Mouse (Mus musculus) CH12F3 (cell line): ENCODE results near the gene Adh6a.

Experiments used
- in situ Hi-C: fragments of 300-500 bp; cut with MboI; formaldehyde crosslinking; loops from 2 replicates; pipeline ENCODE4 v1.14.3; 2020; ENCODE audit warnings: low sequenced_read_pairs

Gene Adh6a

DNA sequence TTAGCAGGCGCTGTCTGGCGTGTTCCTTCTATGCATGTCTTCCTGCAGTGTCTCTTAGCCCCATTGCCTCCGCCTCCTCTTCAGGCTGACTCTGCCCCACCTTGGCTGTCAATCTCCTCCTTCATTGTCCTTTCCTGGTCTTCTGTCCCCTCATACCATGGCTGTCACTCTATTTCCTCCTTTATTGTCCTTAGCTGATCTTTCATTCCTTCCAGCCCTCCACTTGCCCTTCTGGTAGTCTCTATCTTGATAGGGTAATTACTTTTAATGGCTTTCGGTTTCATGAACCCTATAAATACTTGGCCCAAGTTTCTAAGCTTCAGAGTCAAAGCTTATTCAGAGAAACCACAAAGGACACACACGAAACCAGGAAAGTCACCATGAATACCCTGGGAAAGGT, at the start of gene Adh6a:
Adh6a (plus strand) TSS at position 322 of the 400 bp plus-strand sequence.
- in situ Hi-C loops = no loop called here

- in situ Hi-C loops = no loop called here
These were observed 48.4 kb upstream of the Adh6a start for GRCm38 (mm10) chr3:138264648-138265047.

DNA sequence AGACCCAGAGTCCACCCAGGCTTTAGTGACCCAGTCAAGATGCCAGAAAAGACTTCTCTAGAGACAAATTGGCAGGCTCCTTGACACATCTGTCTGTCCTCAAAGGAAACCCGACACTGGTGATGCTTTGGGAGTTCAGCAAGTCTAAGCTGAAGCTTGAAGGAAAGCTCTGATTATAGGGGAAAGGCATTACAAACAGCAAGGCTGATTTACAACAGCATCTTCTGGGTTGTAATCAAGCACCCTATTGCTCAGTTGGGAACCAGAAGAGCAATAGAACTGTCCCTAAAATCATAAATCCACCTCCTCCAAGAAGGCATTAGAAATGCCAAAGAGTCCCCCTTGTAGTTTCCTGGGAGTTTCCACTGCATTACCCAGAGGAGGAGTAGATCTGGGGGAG, 42.6 kb upstream of the Adh6a start:
- in situ Hi-C loops = no loop called here

- in situ Hi-C loops = no loop called here
These were observed 41.8 kb upstream of the Adh6a start for GRCm38 (mm10) chr3:138271297-138271696.

DNA sequence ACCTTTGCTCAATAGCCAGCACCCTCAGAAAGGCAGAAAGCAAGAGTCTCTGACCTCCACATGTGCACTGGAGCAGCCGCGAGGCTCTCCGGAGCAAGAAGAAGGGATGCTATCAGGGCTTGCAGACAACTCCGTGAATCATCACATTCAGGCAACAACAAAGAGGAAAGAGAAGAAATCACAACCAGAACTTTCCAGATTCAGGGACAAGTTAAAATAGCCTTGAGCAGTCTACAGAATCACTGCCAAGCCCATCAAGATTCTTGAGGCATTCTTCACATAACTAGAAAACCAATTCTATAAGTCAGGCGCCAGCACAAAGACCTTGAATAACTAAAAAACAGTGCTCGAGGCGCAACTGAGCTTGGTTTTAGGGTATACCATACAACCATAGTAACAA, 40.0 kb upstream of the Adh6a start:
- in situ Hi-C loops = no loop called here

- in situ Hi-C loops = no loop called here
These were observed 38.0 kb upstream of the Adh6a start for GRCm38 (mm10) chr3:138275100-138275499.

DNA sequence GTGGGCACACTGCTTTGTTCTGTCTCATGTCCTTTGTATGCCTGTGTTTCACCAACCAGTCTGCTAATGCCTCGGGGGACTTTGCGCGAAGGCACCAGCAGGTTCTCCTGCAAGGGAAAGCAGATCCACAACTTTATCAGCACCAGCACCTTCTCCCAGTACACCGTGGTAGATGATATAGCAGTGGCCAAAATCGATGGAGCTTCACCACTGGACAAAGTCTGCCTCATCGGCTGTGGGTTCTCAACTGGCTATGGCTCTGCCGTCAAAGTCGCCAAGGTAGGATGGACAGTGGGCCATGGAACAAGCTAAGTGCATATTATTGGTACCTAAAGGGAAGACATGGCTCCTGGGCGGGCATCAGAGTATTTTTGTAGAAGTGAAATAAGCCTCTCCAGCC, 30.5 kb upstream of the Adh6a start:
- in situ Hi-C loops = no loop called here

DNA sequence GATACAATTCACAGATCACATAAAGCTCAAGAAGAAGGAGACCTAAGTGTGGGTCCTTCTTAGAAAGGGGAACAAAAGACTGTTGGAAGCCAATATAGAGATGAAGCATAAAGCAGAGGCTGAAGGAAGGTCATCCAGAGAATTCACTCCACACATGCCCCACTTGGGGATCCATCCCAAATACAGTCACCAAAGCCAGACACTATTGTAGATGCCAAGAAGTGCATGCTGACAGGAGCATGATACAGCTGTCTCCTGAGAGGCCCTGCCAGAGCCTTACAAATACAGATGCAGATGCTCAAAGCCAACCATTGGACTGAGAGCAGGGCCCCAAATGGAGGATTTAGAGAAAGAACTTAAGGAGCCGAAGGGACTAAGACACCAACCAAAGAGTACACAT, 29.3 kb upstream of the Adh6a start:
- in situ Hi-C loops = no loop called here

- in situ Hi-C loops = no loop called here
These were observed 27.1 kb upstream of the Adh6a start for GRCm38 (mm10) chr3:138285986-138286385.

DNA sequence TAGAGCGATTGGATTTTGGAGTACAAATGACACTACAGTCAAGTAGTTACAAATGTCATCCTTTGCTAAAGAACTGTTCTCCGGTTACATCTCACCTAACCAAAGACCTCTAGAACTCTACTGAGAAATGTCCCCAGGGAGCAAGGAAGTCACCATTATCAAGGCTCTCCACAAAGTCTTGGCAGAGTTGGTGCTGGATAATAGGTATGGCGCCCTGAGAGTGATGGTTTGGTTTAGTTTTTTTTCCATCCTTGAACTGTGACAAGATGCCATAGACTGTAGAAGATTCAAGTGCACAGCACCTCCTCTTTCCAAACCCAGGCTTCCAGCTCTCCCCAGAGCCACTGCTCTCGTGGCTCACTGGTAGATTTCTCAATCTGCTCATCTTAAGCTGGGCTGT, 25.4 kb upstream of the Adh6a start:
- in situ Hi-C loops = no loop called here

GRCm38 (mm10) chr3:138290672-138291071, 22.4 kb upstream of the Adh6a start:
- in situ Hi-C loops = no loop called here

GRCm38 (mm10) chr3:138291529-138292117, 21.5 kb upstream of the Adh6a start:
- in situ Hi-C loops = no loop called here

- in situ Hi-C loops = no loop called here
These were observed 19.7 kb upstream of the Adh6a start for GRCm38 (mm10) chr3:138293298-138293895.

- in situ Hi-C loops = no loop called here
These were observed 13.0 kb upstream of the Adh6a start for GRCm38 (mm10) chr3:138300130-138300529.

- in situ Hi-C loops = no loop called here
These were observed 10.4 kb upstream of the Adh6a start for GRCm38 (mm10) chr3:138302676-138303075.

DNA sequence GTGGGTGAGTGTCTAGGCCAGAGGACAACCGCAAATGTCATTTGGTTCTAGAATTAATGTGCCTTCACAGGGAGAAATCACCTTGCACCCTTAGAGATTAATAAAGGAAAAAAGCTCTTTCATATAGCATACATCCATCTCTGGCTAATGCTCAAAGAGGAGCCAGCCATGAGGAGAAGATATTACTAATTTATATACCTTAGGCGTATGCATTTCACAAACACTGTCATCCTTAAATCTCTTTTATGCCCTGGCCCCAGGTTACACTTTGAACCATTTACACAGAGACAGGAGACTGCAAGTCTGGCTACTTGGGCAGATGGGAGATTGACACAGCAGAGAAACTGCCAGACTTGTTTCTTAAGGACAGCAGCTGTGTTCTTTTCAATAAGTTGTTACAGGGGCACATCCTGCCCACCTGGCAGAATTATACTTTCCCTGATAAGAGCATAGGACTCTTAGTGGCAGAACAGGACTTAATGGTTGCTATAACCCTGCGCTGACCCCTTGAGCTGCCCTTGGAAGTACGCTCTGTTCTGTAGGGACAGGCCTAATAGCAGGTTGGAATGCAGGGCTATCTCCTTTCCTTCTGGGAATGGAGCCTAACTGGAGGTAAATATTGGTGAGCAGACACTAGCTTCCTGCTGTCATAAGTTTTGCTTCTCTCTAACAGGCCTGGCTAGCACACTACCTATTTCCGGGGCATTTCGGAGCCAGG, 9.2 kb upstream of the Adh6a start:
- in situ Hi-C loops = no loop called here

- in situ Hi-C loops = no loop called here
These were observed 8.6 kb upstream of the Adh6a start for GRCm38 (mm10) chr3:138304489-138304871.

GRCm38 (mm10) chr3:138305486-138306289, 7.4 kb upstream of the Adh6a start:
- in situ Hi-C loops = no loop called here

DNA sequence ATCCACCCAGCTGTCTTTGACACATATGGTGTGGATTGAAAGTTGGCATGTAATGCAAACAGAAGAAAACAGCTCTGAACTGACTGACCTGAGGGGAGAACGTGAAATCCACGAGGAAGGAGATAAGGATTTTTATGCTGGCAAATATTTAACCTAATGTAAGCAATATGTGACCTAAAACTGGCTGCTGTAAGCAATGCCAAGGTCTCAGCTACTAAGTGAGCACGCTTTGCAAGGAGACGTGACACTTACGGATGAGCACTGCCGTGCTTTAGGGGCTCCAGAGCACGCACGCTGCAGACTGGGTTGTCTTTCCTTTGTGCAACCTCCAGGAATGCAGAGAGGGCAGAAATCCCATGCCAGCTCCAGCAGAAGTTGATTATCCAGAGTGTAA, 6.8 kb upstream of the Adh6a start:
- in situ Hi-C loops = no loop called here

- in situ Hi-C loops = no loop called here
These were observed 3.2 kb upstream of the Adh6a start for GRCm38 (mm10) chr3:138309910-138310309.

GRCm38 (mm10) chr3:138311015-138311414, 2.1 kb upstream of the Adh6a start:
- in situ Hi-C loops = no loop called here
